Mouse (Mus musculus): ENCODE data around the gene Rnd2. TPM values are rescaled to one million over a fixed set of nuclear protein-coding genes. Genes with fewer than 3 reads are reported as not detected.
A peak's percentile ranks its signal among the peaks of the same experiment; 100 is the strongest.
"Not testable (repeated sequence)": the region's sequence is repeated elsewhere in the genome, so short reads cannot be mapped to it uniquely, and the experiment has no call there.

Rnd2 gene
- polyA plus RNA-seq, 1 experiment from 2014 or later, result 30.5 TPM

DNA sequence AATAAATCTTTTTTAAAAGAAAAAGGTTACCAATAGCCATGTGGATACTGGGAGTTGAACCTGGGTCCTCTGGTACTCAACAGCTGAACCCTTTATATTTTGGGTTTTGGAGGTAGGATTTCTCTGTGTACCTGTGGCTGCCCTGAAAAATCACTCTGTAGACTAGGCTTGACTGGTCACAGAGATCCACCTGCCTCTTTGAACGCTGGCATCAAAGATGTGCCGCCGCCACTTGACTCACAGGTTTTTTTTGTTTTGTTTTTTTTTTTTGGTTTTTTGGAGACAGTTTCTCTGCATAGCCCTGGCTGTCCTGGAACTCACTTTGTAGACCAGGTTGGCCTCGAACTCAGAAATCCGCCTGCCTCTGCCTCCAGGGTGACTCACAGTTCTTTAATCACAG is 17.0 kb upstream of the Rnd2 start:
- H3K4me1 ChIP-seq (replicated peaks), result peaks cover 45% of the 10 kb centered on the region
- H3K4me2 ChIP-seq, result peak overlapping the region; percentile 63
- no peak overlapping the region for H3K4me3 ChIP-seq
- peak overlapping the region; percentile 61 for H3K27ac ChIP-seq (ENCODE audit: poor library complexity, severe bottlenecking)
- no peaks in the 10 kb centered on the region for H3K27me3 ChIP-seq (replicated peaks)
- peaks cover 31% of the 10 kb centered on the region for H3K36me3 ChIP-seq
- WGBS, result 81% methylated on average over 5 of the region's 5 CpGs
- H3K9ac ChIP-seq, result peak overlapping the region; percentile 57; the same call in 1 of the 2 replicates
- no peak for ATAC-seq (ENCODE audit: insufficient number of reproducible peaks, low FRiP score)
- H3K9me3 ChIP-seq (replicated peaks), result no peaks in the 10 kb centered on the region

DNA sequence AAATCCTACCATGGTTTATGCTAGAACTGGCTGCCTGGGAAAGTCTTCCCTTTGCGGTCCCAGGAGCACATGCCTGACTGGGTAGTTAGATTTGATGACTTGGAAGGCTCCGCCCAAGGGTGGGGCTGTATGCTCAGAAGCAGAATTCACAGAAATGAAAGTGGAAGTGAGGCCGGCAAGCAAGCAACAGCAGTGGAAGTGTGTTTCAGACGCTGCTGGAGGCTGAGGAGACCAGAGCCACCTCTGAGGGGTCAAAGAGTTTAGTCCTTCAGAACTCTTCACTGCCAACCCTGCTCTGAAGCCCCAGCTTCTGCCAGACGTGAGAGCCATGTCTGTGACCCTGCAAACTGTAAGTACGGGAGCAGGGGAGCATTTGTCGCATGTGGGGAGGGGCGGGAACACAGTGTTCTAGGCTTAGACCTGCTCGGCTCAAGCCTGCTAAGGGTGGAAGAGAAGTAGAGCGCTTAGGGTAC is 16.5 kb upstream of the Rnd2 start, which contains the start of gene Ifi35:
Ifi35 (plus strand) TSS at position 134 of the 473 bp plus-strand sequence.
- 15% methylated on average over 10 of the region's 10 CpGs for WGBS
- Histone ChIP-seq H3K9ac (peak within 1 kb of the TSS; percentile 57), H3K4me2 (peak within 1 kb of the TSS; percentile 63), H3K4me3 (peak within 1 kb of the TSS; percentile 54), H3K27me3 (replicated peaks) (no peaks in the 10 kb centered on the region), H3K4me1 (replicated peaks) (peaks cover 40% of the 10 kb centered on the region), H3K36me3 (peaks cover 28% of the 10 kb centered on the region), H3K9me3 (replicated peaks) (no peaks in the 10 kb centered on the region), H3K27ac (ENCODE audit: poor library complexity, severe bottlenecking) (peak within 1 kb of the TSS; percentile 61)
- peak; percentile 79 for ATAC-seq (ENCODE audit: insufficient number of reproducible peaks, low FRiP score)

DNA sequence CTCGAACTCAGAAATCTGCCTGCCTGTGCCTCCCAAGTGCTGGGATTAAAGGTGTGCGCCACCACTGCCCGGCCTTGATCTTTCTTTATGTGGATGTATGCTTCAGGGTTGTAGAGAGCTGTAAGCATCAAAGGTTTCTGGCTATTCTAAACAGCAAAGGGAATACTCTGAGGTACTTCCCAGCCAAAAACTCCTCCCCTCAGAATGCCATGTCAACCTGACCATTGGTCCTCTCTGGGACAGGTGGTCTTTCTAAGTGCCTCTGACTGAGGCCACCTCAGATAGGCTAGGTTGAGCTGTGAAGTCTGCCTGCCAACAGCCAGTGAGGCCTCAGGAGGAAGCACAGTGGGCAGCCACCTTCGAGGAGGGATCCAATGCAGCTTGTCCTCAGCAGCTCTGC is 15.9 kb upstream of the Rnd2 start:
- peak overlapping the region; percentile 54 for H3K4me3 ChIP-seq
- H3K4me2 ChIP-seq, result peak overlapping the region; percentile 63
- 72% methylated on average over 4 of the region's 4 CpGs for WGBS
- peaks cover 34% of the 10 kb centered on the region for H3K4me1 ChIP-seq (replicated peaks)
- H3K36me3 ChIP-seq, result peaks cover 22% of the 10 kb centered on the region
- H3K9ac ChIP-seq, result peak overlapping the region; percentile 57; the same call in 1 of the 2 replicates
- ATAC-seq (ENCODE audit: insufficient number of reproducible peaks, low FRiP score), result no peak
- H3K27ac ChIP-seq (ENCODE audit: poor library complexity, severe bottlenecking), result no peak overlapping the region
- H3K27me3 ChIP-seq (replicated peaks), result no peaks in the 10 kb centered on the region
- H3K9me3 ChIP-seq (replicated peaks), result no peaks in the 10 kb centered on the region

DNA sequence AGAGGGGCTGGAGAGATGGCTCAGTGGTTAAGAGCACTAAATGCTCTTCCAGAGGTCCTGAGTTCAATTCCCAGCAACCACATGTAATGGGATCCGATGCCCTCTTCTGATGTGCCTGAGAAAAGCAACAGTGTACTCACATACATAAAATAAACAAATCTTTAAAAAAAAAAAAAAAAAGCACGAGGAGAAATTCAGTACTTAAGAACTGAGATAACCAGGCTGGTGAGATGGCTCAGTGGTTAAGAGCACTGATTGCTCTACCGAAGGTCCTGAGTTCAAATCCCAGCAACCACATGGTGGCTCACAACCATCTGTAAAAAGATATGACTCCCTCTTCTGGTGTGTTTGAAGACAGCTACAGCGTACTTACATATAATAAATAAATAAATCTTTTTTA is 15.2 kb upstream of the Rnd2 start:
- not testable (repeated sequence) for H3K9ac ChIP-seq; H3K27ac ChIP-seq (ENCODE audit: poor library complexity, severe bottlenecking); ATAC-seq (ENCODE audit: insufficient number of reproducible peaks, low FRiP score); H3K4me2 ChIP-seq; H3K9me3 ChIP-seq (replicated peaks); H3K27me3 ChIP-seq (replicated peaks); H3K4me3 ChIP-seq
- Histone ChIP-seq H3K36me3 (peaks cover 15% of the 10 kb centered on the region), H3K4me1 (replicated peaks) (peaks cover 30% of the 10 kb centered on the region)
- WGBS, result 82% methylated on average over 4 of the region's 4 CpGs

DNA sequence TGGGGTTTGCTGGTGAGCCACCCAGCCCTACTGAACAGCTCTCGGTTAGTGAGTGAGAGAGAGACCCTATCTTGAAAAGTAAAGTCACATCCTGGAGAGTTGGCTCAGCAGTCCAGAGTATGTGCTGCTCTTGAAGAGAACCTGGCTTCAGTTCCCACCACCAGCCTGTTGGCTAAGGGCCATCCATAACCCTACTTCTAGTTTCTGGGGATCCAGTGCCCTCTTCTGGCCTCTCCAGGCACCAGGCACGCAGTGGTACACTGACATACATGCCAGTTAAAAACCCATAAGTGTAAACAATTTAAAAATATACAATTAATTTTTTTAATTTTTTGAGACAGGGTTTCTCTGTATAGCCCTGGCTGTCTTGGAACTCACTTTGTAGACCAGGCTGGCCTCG is 14.4 kb upstream of the Rnd2 start:
- WGBS, result 75% methylated on average over 3 of the region's 3 CpGs
- Histone ChIP-seq H3K27ac (ENCODE audit: poor library complexity, severe bottlenecking) (no peak overlapping the region), H3K9me3 (replicated peaks) (no peaks in the 10 kb centered on the region), H3K27me3 (replicated peaks) (no peaks in the 10 kb centered on the region), H3K4me2 (no peak overlapping the region), H3K4me1 (replicated peaks) (peaks cover 26% of the 10 kb centered on the region), H3K4me3 (no peak overlapping the region), H3K36me3 (peaks cover 9% of the 10 kb centered on the region), H3K9ac (no peak overlapping the region)
- no peak for ATAC-seq (ENCODE audit: insufficient number of reproducible peaks, low FRiP score)

DNA sequence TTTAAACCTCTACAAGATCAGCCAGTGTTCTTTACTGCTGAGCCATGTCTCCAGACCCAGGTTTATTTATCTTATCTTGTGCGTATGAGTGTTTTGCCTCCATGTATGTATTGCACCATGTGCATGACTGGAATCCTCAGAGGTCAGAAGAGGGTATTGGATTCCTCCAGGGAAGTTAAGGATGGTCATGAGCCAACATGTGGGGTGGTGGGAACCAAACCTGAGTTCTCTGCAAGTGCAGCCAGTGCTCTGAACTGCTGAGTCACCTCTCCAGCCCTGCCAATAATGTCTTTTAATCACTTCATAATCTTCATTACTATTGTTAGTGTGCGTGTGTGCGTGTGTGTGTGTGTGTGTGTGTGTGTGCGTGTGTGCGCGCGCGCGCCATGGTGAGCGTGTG is 13.3 kb upstream of the Rnd2 start:
- H3K4me1 ChIP-seq (replicated peaks), result peaks cover 26% of the 10 kb centered on the region
- WGBS, result 93% methylated on average over 10 of the region's 10 CpGs
- no peak overlapping the region for H3K4me2 ChIP-seq

DNA sequence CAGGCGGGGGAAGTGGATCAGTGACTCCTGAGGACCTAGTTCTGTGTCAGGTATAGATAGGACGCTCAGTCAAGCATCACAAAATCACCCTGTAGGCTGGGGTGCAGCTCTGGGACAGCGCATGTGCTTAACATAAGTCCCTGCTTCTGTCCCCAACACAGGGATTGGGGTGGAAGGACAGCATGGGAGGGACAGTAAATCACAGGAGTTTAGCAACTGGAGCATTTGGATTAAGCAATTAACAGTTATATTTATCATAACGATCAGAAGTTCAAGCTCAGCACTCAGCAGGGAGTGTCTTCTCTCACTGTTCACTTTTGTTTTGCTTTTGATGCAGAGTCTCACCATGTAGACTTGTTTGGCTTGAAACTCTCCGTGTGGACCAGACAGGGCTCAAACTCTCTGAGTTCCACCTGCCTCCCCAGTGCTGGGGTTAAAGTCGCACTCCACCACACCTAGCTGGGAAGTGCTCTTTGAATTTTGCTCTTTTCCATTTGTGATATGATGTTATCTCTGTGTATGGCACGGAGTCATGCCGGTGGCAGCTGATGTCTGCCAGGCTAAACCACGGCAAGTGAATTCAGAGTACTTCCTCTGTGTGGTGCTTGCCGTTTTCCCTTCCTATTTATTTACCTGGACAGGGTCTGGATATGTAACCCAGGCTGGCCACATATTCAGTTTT is 12.6 kb upstream of the Rnd2 start:
- no peak for ATAC-seq (ENCODE audit: insufficient number of reproducible peaks, low FRiP score)
- no peak overlapping the region for H3K27ac ChIP-seq (ENCODE audit: poor library complexity, severe bottlenecking)
- H3K9me3 ChIP-seq (replicated peaks), result no peaks in the 10 kb centered on the region
- H3K4me3 ChIP-seq, result no peak overlapping the region
- WGBS, result 56% methylated on average over 10 of the region's 10 CpGs
- H3K4me1 ChIP-seq (replicated peaks), result peaks cover 26% of the 10 kb centered on the region
- peaks cover 12% of the 10 kb centered on the region for H3K36me3 ChIP-seq
- H3K27me3 ChIP-seq (replicated peaks), result no peaks in the 10 kb centered on the region
- no peak overlapping the region for H3K9ac ChIP-seq
- H3K4me2 ChIP-seq, result no peak overlapping the region

More for the DNA sequence above, 13.3 kb upstream of the Rnd2 start:
- no peak for ATAC-seq (ENCODE audit: insufficient number of reproducible peaks, low FRiP score)
- H3K36me3 ChIP-seq, result peaks cover 5% of the 10 kb centered on the region; the same call in 1 of the 2 replicates
- H3K9ac ChIP-seq, result no peak overlapping the region
- H3K27me3 ChIP-seq (replicated peaks), result no peaks in the 10 kb centered on the region
- no peak overlapping the region for H3K4me3 ChIP-seq
- no peaks in the 10 kb centered on the region for H3K9me3 ChIP-seq (replicated peaks)
- H3K27ac ChIP-seq (ENCODE audit: poor library complexity, severe bottlenecking), result no peak overlapping the region

DNA sequence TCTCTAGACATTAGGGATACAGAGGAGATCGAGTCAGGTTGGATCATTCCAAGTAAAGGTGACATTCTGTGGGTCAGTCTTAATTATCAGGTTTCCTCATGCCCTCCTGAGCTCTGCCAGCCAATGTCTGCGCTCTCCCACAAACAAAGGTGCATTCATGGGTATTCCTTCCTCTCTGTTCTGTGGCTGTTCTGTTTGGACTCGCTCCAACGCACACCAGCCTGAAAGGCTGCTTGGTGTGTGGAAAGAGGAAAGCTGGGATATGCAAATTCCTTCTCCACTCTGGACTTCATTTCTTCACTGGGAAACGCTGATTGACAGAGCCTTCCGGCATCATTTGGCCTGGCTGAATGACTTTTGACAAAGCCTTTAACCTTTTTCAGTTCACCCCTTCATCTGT is 10.1 kb upstream of the Rnd2 start:
- no peak overlapping the region for H3K4me2 ChIP-seq
- H3K36me3 ChIP-seq, result peaks cover 36% of the 10 kb centered on the region
- H3K4me3 ChIP-seq, result no peak overlapping the region
- no peak overlapping the region for H3K9ac ChIP-seq
- peaks cover 13% of the 10 kb centered on the region for H3K4me1 ChIP-seq (replicated peaks)
- no peak for ATAC-seq (ENCODE audit: insufficient number of reproducible peaks, low FRiP score)
- WGBS, result 64% methylated on average over 6 of the region's 6 CpGs
- no peaks in the 10 kb centered on the region for H3K27me3 ChIP-seq (replicated peaks)
- H3K9me3 ChIP-seq (replicated peaks), result no peaks in the 10 kb centered on the region
- no peak overlapping the region for H3K27ac ChIP-seq (ENCODE audit: poor library complexity, severe bottlenecking)

DNA sequence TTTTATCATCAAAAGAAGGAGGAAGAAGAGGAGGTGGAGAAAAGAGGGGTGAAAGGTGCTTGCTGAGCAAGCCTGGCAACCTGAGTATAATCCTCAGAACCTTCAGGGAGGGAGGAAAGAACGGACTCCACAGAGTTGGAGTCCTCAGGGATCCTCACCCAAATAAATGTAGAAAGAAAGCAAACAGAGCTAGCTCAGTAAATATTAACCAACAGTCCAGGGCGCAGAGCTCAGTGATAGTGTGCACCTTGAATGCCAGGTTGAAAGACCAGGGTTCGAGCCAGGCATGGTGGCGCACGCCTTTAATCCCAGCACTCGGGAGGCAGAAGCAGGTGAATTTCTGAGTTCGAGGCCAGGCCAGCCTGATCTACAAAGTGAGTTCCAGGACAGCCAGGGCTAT is 9.2 kb upstream of the Rnd2 start:
- WGBS, result 91% methylated on average over 7 of the region's 7 CpGs
- no peak overlapping the region for H3K4me2 ChIP-seq
- no peak for ATAC-seq (ENCODE audit: insufficient number of reproducible peaks, low FRiP score)

DNA sequence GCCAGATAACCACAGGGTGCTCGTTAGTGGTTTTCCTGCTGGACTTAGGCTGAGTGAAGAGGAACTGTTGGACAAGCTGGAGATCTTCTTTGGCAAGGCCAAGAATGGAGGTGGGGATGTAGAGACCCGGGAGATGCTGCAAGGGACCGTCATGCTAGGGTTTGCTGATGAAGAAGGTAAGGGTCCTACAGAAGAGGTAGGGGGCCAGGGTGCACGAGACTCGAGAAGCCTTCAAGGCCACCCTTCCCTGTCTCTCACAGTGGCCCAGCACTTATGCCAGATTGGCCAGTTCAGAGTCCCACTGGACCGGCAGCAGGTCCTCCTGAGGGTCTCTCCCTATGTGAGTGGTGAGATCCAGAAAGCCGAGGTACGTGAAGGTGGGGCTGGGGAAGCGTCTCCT is 7.2 kb upstream of the Rnd2 start:
- Histone ChIP-seq H3K4me3 (no peak overlapping the region), H3K4me1 (replicated peaks) (peaks cover 16% of the 10 kb centered on the region), H3K4me2 (no peak overlapping the region), H3K27ac (ENCODE audit: poor library complexity, severe bottlenecking) (no peak overlapping the region), H3K36me3 (peaks cover 64% of the 10 kb centered on the region), H3K9me3 (replicated peaks) (no peaks in the 10 kb centered on the region), H3K9ac (no peak overlapping the region), H3K27me3 (replicated peaks) (no peaks in the 10 kb centered on the region)
- WGBS, result 87% methylated on average over 9 of the region's 9 CpGs
- ATAC-seq (ENCODE audit: insufficient number of reproducible peaks, low FRiP score), result no peak

More for the DNA sequence above, 9.2 kb upstream of the Rnd2 start:
- Histone ChIP-seq H3K9ac (no peak overlapping the region), H3K4me1 (replicated peaks) (peaks cover 19% of the 10 kb centered on the region), H3K27me3 (replicated peaks) (no peaks in the 10 kb centered on the region), H3K4me3 (no peak overlapping the region), H3K36me3 (peaks cover 45% of the 10 kb centered on the region), H3K9me3 (replicated peaks) (no peaks in the 10 kb centered on the region), H3K27ac (ENCODE audit: poor library complexity, severe bottlenecking) (no peak overlapping the region)

DNA sequence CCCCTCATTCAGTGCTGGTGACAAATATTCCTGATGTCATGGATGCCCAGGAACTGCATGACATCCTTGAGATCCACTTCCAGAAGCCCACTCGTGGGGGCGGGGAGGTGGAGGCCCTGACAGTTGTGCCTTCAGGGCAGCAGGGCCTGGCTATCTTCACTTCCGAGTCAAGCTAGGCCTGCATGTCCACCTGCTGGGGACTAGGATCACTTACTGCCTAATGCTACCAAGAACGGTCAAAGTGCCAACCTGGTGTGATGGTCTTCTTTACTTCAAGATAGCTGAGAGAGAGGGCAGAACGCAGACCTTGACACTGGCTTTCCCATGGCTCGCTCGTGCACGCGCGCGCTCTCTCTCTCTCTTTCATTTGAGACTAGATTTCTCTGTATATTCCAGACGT is 6.6 kb upstream of the Rnd2 start:
- Histone ChIP-seq H3K27ac (ENCODE audit: poor library complexity, severe bottlenecking) (no peak overlapping the region), H3K9me3 (replicated peaks) (no peaks in the 10 kb centered on the region), H3K4me1 (replicated peaks) (peaks cover 22% of the 10 kb centered on the region), H3K27me3 (replicated peaks) (no peaks in the 10 kb centered on the region), H3K4me2 (no peak overlapping the region), H3K4me3 (no peak overlapping the region), H3K9ac (no peak overlapping the region), H3K36me3 (peaks cover 65% of the 10 kb centered on the region)
- no peak for ATAC-seq (ENCODE audit: insufficient number of reproducible peaks, low FRiP score)
- WGBS, result 83% methylated on average over 12 of the region's 12 CpGs

DNA sequence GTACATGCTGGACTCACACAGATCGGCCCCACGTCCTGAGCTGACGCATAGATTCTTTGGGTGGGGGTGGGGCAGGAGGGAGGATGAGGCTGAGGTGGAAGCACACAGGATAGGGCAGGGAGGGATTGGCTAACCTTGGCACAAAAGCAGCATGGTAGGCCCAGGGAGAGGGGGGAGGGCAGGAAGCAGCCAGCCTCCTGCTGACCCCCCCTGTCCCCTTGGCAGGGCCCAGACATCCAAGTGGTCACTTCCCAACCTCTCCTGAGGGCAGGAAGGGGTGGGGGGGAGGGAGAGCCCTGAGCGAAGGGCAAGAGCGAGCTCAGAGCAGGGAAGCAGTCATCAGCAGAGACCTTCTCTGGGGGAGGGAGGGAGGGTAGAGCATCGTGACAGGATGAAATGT is 5.1 kb upstream of the Rnd2 start:
- Histone ChIP-seq H3K4me2 (no peak overlapping the region), H3K9me3 (replicated peaks) (no peaks in the 10 kb centered on the region), H3K27ac (ENCODE audit: poor library complexity, severe bottlenecking) (no peak overlapping the region), H3K4me1 (replicated peaks) (peaks cover 33% of the 10 kb centered on the region), H3K27me3 (replicated peaks) (no peaks in the 10 kb centered on the region), H3K36me3 (peaks cover 65% of the 10 kb centered on the region), H3K4me3 (no peak overlapping the region), H3K9ac (0 out of 2 replicates have a peak overlapping the region, but pooled peaks have one; percentile 9)
- 48% methylated on average over 6 of the region's 6 CpGs for WGBS
- ATAC-seq (ENCODE audit: insufficient number of reproducible peaks, low FRiP score), result no peak

All from heart, embryonic 12.5 days (tissue).